Mouse (Mus musculus) liver, postnatal 0 days (tissue): Measurements from ENCODE around the gene Mroh8. TPM values are rescaled to one million over a fixed set of nuclear protein-coding genes. Genes with fewer than 3 reads are reported as not detected.

Source experiments
- ATAC-seq: fragments of 200-750 bp; cut with Nextera tagmentation; 2 replicates; pipeline ENCODE4 v1.8.0; 2017; ENCODE audit warnings: mild to moderate bottlenecking, moderate library complexity
- DNase-seq: peaks from one replicate; pipeline ENCODE4 v3.0.0-alpha.2; 2016
- H3K27ac ChIP-seq: fragments of 300-500 bp; sonication (generic); 2 replicates; pipeline ENCODE4 v1.5.1; 2014; ENCODE audit warnings: antibody characterized with exemption, moderate library complexity, mild to moderate bottlenecking, low read depth
- H3K27me3 ChIP-seq: fragments of 300-500 bp; sonication (generic); 2 replicates; pipeline ENCODE4 v1.6.1; 2014; ENCODE audit warnings: low read length, control low read depth, mixed read lengths; ENCODE audit not compliant: insufficient read depth
- H3K36me3 ChIP-seq: fragments of 300-500 bp; sonication (generic); replicated peaks from 2 replicates; pipeline ENCODE4 v1.6.1; 2014; ENCODE audit warnings: mild to moderate bottlenecking, control low read depth, low read length, moderate library complexity, mixed read lengths; ENCODE audit not compliant: insufficient read depth
- H3K4me1 ChIP-seq: fragments of 300-500 bp; sonication (generic); 2 replicates; pipeline ENCODE4 v1.6.1; 2014; ENCODE audit warnings: antibody characterized with exemption, mild to moderate bottlenecking, control low read depth; ENCODE audit not compliant: insufficient read depth
- H3K4me2 ChIP-seq: fragments of 300-500 bp; sonication (generic); 2 replicates; pipeline ENCODE4 v1.6.1; 2014; ENCODE audit warnings: low read depth, mild to moderate bottlenecking, low read length, moderate library complexity, mixed read lengths
- H3K4me3 ChIP-seq: fragments of 300-500 bp; sonication (generic); 2 replicates; pipeline ENCODE4 v1.5.1; 2014; ENCODE audit warnings: low read depth, low read length
- H3K9ac ChIP-seq: fragments of 300-500 bp; sonication (generic); replicated peaks from 2 replicates; pipeline ENCODE4 v1.6.1; 2014; ENCODE audit warnings: mild to moderate bottlenecking, moderate library complexity
- H3K9me3 ChIP-seq: fragments of 300-500 bp; sonication (generic); 2 replicates; pipeline ENCODE4 v1.6.1; 2016; ENCODE audit warnings: mild to moderate bottlenecking, control low read depth, low read length, mixed read lengths
- CTCF ChIP-seq: sonication (generic); IDR thresholded peaks from 2 replicates; pipeline ENCODE4 v1.5.1; 2016; ENCODE audit warnings: antibody characterized with exemption, low read depth
- EP300 ChIP-seq: IDR thresholded peaks from 2 replicates; pipeline ENCODE4 v1.6.1; 2016; ENCODE audit warnings: antibody characterized with exemption, low read depth, mild to moderate bottlenecking
- WGBS: fragments of 180-500 bp; shearing (Covaris S2); extraction: QIAGEN DNeasy Blood & Tissue Kit; methylation state at CpG from one replicate; pipeline ENCODE4 v1.1.7; 2014; ENCODE audit not compliant: insufficient replicate concordance; 5-methylcytosine and 5-hydroxymethylcytosine counted together
- polyA plus RNA-seq: library from polyadenylated mRNA; unstranded; fragments of >200 nt; fragmentation: Nextera tagmentation; extraction: Ambion mirVana; gene quantifications from 2 replicates; pipeline ENCODE4 v1.2.1, GENCODE M21; 2015

Gene Mroh8
- polyA plus RNA-seq = 0.07 and 0.17 TPM in 2 replicates

DNA sequence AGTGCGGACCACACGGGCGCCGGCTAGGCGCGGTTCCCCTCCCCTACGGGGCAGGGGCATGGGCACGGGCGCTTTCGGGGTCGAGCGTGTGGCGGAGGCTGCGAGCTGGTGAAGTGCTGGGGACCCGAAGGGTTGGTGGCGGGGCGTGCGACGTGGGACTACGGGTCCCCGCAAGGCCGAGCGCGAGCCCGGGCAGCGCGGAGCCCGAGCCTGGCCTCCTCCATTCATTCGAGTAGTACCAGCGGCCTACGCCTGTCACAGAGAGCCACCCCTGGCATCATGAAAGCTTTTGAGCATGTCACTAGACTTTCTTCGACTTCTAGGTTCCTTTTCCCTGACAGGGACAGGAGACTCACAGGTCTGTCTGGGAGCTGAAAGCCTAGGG lies at the start of gene Mroh8:
Mroh8 (minus strand) TSS at position 134 of the 385 bp plus-strand sequence.
- peak within 1 kb of the TSS; percentile 80 for H3K4me2 ChIP-seq
- WGBS = under 1% methylated on average over 32 of the region's 32 CpGs
- H3K9ac ChIP-seq = peak within 1 kb of the TSS; percentile 90
- H3K9me3 ChIP-seq = no peaks in the 10 kb centered on the region
- DNase-seq (no peak), ATAC-seq (peak; percentile 72)
- no peak for TF ChIP-seq EP300
- no peaks in the 10 kb centered on the region for H3K27me3 ChIP-seq
- H3K36me3 ChIP-seq = peaks cover 7% of the 10 kb centered on the region
- H3K4me1 ChIP-seq = peaks cover 12% of the 10 kb centered on the region
- peak within 1 kb of the TSS; percentile 95 for H3K27ac ChIP-seq
- H3K4me3 ChIP-seq = peak within 1 kb of the TSS; percentile 97

DNA sequence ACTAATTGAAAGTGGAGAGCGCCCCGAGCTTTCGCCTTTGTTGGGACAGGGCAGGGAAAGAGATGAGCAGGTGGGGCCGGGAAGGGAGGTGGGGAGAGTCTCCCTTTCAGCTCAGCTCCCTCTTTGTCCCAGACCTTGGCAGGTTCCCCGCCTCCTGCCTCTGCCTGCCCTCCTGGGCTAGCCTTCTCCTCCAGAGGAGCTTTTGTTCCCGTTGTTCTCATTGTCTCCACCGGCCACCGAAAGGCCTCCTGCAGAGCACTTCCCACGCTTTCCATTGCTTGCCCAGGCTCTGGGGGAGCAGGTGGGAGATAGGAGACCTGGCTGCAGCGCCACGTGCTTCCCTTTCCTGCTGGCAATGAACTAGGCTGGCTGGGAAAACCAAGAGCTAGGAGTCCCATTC lies 49.2 kb upstream of the Mroh8 start:
- 69% methylated on average over 11 of the region's 11 CpGs for WGBS
- Histone ChIP-seq H3K27ac (no peak overlapping the region), H3K9ac (no peak overlapping the region), H3K9me3 (no peaks in the 10 kb centered on the region), H3K4me1 (no peaks in the 10 kb centered on the region), H3K27me3 (no peaks in the 10 kb centered on the region), H3K4me3 (no peak overlapping the region), H3K4me2 (no peak overlapping the region), H3K36me3 (peaks cover 40% of the 10 kb centered on the region)
- no peak for DNase-seq
- TF ChIP-seq CTCF = no peak
- TF ChIP-seq EP300 = no peak
- no peak for ATAC-seq

DNA sequence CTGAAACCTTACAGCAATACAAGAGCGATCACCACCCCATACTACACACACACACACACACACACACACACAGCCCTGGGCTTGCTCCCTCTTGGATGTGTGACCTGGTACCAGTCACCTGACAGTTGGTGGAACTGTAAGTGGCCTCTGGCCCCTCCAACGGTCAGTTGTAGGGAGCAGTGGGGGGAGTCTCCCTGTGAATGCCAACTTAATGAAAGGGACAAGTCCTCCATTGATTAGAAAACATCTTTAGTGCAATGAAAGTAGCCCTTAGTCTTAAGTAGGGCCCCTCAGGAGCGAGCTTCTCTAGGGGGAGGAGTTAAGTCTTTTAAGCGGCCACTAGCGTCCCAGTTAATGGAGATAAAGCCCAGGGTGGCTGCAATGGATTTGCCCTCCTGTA lies 48.8 kb upstream of the Mroh8 start:
- no peak overlapping the region for H3K4me3 ChIP-seq
- no peak for TF ChIP-seq EP300
- no peak for TF ChIP-seq CTCF

DNA sequence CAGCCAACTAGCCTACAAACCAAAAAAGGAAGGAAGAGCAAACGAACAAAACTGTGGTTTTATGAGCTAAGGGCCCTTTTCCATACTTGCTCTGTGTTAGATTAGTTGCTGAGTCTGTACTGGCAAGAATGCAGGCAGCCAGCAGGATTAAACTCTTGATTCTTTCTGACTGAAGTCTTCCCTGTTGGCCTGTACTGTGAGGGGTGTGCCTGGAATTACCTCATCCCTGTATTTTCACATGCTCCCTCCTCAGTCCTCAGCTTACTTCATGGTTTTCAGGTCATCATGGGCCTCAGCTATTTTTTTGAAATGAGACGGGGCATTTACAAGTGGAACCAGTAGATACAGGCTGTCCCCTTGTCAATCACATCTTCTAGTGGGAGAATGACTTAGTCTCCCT lies 45.9 kb upstream of the Mroh8 start:
- H3K4me3 ChIP-seq = no peak overlapping the region
- H3K27me3 ChIP-seq = no peaks in the 10 kb centered on the region
- WGBS = 61% methylated on average over 2 of the region's 2 CpGs
- ATAC-seq = no peak
- no peaks in the 10 kb centered on the region for H3K4me1 ChIP-seq
- DNase-seq = no peak
- H3K4me2 ChIP-seq = no peak overlapping the region
- no peaks in the 10 kb centered on the region for H3K9me3 ChIP-seq
- TF ChIP-seq CTCF (no peak), EP300 (no peak)
- peaks cover 68% of the 10 kb centered on the region for H3K36me3 ChIP-seq
- no peak overlapping the region for H3K9ac ChIP-seq
- no peak overlapping the region for H3K27ac ChIP-seq

More for the DNA sequence above, 48.8 kb upstream of the Mroh8 start:
- Histone ChIP-seq H3K27ac (no peak overlapping the region), H3K9me3 (no peaks in the 10 kb centered on the region), H3K9ac (no peak overlapping the region), H3K27me3 (no peaks in the 10 kb centered on the region), H3K4me2 (no peak overlapping the region), H3K36me3 (peaks cover 45% of the 10 kb centered on the region), H3K4me1 (no peaks in the 10 kb centered on the region)
- ATAC-seq (no peak), DNase-seq (no peak)
- 75% methylated on average over 5 of the region's 5 CpGs for WGBS

DNA sequence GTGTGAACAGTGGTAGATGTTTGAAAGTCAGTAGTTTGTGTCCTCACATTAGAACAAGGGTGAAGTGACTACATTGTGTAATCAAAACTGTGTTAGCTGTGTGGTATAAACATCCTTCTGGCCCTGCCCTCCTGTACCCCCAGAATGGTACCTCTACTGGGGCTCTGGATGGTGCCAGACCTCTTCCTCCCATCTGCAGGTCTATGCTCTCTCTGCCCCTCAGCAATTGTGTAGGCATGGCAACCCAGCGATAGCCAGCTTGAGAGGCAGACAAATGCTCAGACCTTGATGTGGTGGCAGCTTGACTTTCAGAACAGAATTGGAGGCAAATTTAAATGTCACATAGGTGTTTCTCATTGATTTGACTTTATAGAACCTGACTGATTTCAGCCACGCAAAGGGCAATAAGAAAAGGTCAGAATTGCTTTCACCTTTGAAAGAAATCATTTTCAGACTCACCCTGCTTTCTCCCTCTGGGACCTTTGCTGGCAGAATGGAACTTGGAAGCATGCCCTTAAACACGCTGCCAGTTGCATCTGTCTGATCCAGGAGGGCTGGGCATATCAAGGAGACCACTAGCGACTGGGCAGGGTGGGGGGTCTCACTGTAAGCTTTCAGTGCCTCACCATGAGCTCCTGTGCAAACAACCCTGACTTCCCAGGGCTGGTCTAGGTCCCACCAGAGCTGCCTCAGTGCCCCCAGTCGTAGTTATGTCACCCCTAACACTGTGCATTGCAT lies 42.8 kb upstream of the Mroh8 start:
- no peaks in the 10 kb centered on the region for H3K4me1 ChIP-seq
- no peak overlapping the region for H3K27ac ChIP-seq
- DNase-seq (no peak), ATAC-seq (no peak)
- H3K4me3 ChIP-seq = no peak overlapping the region
- no peaks in the 10 kb centered on the region for H3K9me3 ChIP-seq
- no peaks in the 10 kb centered on the region for H3K27me3 ChIP-seq
- H3K4me2 ChIP-seq = no peak overlapping the region
- 86% methylated on average over 5 of the region's 5 CpGs for WGBS
- peaks cover 82% of the 10 kb centered on the region for H3K36me3 ChIP-seq
- no peak overlapping the region for H3K9ac ChIP-seq
- TF ChIP-seq CTCF (no peak), EP300 (no peak)

DNA sequence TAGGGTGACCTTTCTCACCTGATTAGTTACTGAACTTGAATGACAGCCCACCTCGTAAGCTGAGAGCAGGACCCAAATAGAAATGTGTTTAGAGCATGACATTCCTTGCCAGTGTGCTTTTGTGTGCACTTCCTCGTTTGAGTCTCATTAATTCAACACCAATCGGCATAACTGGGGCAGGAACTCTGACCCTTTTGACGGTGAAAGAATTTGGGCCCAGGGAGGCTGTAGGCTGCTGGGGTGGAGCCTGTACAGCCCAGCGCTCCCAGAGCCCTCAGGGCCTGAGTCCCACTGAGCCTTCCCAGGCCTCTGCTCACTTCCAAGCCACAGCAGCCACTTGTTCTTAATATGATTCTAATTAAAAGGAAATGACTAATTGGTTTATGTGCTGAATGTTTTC lies 41.5 kb upstream of the Mroh8 start:
- peaks cover 79% of the 10 kb centered on the region for H3K36me3 ChIP-seq
- ATAC-seq (no peak), DNase-seq (no peak)
- H3K4me1 ChIP-seq = no peaks in the 10 kb centered on the region
- no peaks in the 10 kb centered on the region for H3K27me3 ChIP-seq
- H3K9ac ChIP-seq = no peak overlapping the region
- no peak overlapping the region for H3K4me3 ChIP-seq
- H3K4me2 ChIP-seq = no peak overlapping the region
- WGBS = 76% methylated on average over 5 of the region's 5 CpGs
- no peak overlapping the region for H3K27ac ChIP-seq
- no peaks in the 10 kb centered on the region for H3K9me3 ChIP-seq
- TF ChIP-seq EP300 = no peak
- TF ChIP-seq CTCF = no peak

DNA sequence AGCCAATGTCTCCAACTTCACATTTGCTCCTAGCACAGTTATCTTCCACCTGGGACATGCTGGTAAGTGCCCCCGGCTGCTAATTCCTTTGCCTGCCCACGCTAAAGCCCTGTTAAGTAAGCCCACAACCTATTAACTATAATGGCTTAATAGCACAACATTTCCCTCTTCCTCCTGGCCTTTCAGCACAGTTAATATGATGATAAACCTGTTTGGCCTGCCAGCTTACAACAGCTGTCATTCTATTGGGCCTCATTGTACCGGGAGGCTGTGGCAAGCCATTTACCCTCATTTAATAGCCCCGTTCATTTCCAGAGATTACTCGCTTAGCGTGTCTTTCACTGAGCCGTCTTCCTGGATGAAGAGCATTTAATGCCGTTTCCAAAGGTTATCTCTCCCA lies 40.8 kb upstream of the Mroh8 start:
- peaks cover 79% of the 10 kb centered on the region for H3K36me3 ChIP-seq
- H3K4me2 ChIP-seq = no peak overlapping the region
- H3K9me3 ChIP-seq = no peaks in the 10 kb centered on the region
- H3K27ac ChIP-seq = no peak overlapping the region
- H3K27me3 ChIP-seq = no peaks in the 10 kb centered on the region
- TF ChIP-seq CTCF = no peak
- TF ChIP-seq EP300 = no peak
- H3K4me3 ChIP-seq = no peak overlapping the region
- ATAC-seq = no peak
- DNase-seq = no peak
- H3K4me1 ChIP-seq = no peaks in the 10 kb centered on the region
- H3K9ac ChIP-seq = no peak overlapping the region
- WGBS = 86% methylated on average over 8 of the region's 8 CpGs
